Mouse (Mus musculus): Measurements from ENCODE around the gene Mpped1. TPM values are rescaled to one million over a fixed set of nuclear protein-coding genes. Genes with fewer than 3 reads are reported as not detected.

Gene Mpped1
- 0.17 and 0.21 TPM in 2 replicates for polyA plus RNA-seq (2015; fragmentation: Nextera tagmentation; extraction: Ambion mirVana)

DNA sequence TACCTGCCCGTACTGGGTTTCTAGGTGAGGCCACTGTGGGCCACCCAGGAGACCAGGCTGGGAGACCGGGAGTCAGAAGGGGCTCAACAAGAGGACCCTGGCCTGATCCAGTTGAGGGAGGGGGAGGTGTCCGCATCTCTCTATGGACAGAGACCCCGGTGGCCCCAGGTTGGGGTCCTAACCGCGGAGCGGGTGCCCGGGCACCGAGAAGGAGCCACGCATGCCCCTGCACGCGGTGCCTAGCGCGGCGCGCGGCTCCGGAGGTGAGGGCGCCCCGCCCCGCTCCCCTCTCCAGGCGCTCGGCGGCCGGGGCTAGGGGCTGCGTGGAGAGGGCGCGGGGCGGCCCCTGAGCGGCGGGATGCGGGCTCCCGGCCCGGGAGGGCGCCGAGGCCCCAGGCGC is at the start of gene Mpped1:
Gene Mpped1, plus strand, starts transcription at position 81 of the 400 bp plus-strand sequence.
- no peak for ATAC-seq (replicated peaks; ENCODE audit: extremely low read depth, insufficient read depth, low FRiP score)
- H3K4me2 ChIP-seq (ENCODE audit: low read depth, low read length): peak within 1 kb of the TSS; percentile 73

DNA sequence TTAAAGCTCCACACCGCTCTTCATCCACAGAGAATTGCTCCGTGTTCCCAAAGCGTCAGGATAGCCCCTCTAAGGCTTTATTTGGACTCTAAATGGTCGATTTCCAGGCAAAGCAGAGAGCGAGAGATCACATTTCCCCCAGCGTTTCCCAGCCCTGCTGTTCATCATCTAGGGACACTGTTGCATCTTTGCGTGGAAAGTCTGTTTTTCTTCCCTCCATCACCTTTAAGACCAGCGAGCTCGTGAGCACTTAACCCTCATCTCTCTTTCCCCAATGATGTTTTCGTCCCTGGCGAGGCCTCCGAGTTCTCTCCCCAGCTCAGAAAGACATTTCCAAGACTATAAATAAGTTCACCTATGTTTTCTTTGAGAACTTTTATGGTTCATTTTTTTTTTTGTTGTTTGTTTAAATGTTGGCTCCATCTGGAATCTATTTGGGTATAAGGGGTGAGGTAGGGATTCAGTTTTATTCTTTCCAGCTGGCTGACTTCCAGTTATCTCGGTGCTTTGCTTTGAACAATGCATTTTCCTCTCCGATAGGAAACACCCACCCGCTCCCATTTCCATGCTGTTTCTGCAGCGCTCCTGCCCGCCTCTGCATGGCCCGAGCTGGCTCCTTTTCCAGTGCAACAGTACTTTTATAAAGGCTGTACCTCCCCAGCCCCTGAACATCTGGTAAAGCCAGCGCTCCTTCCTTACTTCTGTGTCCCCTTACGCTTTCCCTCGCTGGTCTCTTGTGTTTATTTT is 38.4 kb upstream of the Mpped1 start:
- no peak overlapping the region for H3K9ac ChIP-seq (ENCODE audit: low read length)

More for the DNA sequence above, at the start of gene Mpped1:
- WGBS: 5% methylated on average over 25 of the region's 37 CpGs
- Histone ChIP-seq H3K36me3 (ENCODE audit: control insufficient read depth, insufficient read depth) (no peaks in the 10 kb centered on the region), H3K4me3 (ENCODE audit: low read length) (peak within 1 kb of the TSS; percentile 49), H3K27me3 (ENCODE audit: control insufficient read depth, insufficient read depth, low read length) (peaks cover 91% of the 10 kb centered on the region), H3K9me3 (replicated peaks; ENCODE audit: control insufficient read depth, low read length) (no peaks in the 10 kb centered on the region), H3K27ac (ENCODE audit: low read length) (no peak within 1 kb of the TSS), H3K9ac (ENCODE audit: low read length) (peak within 1 kb of the TSS; percentile 26; the same call in 1 of the 2 replicates), H3K4me1 (ENCODE audit: control insufficient read depth, insufficient read depth, low read length) (no peaks in the 10 kb centered on the region)

DNA sequence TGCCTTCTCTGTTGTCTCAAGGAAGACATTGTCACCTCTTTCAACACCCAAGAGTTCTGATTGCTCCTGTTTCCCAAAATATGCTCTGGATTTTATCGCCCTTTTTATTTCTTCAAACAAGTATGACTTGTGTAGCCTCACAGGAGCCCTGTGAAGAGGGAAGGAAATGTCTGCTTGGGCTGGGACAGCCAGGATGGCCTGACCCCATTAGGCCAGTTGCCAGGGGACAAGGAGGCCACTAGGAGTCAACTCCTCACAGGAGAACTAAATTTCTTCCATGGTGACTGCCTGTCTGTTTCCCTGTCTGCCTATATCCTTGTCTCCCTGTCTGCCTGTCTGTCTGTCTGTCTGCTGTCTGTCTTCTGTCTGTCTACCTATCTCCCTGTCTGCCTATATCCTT is 37.2 kb upstream of the Mpped1 start:
- no peak for ATAC-seq (replicated peaks; ENCODE audit: extremely low read depth, insufficient read depth, low FRiP score)
- Histone ChIP-seq H3K36me3 (ENCODE audit: control insufficient read depth, insufficient read depth) (no peaks in the 10 kb centered on the region), H3K4me1 (ENCODE audit: control insufficient read depth, insufficient read depth, low read length) (peaks cover 10% of the 10 kb centered on the region), H3K27ac (ENCODE audit: low read length) (no peak overlapping the region), H3K4me2 (ENCODE audit: low read depth, low read length) (no peak overlapping the region), H3K9me3 (replicated peaks; ENCODE audit: control insufficient read depth, low read length) (no peaks in the 10 kb centered on the region), H3K4me3 (ENCODE audit: low read length) (no peak overlapping the region), H3K27me3 (ENCODE audit: control insufficient read depth, insufficient read depth, low read length) (0 out of 2 replicates have a peak, but pooled peaks cover 2% of the 10 kb centered on the region), H3K9ac (ENCODE audit: low read length) (no peak overlapping the region)
- WGBS: 54% methylated on average over 1 of the region's 1 CpGs

More for the DNA sequence above, 38.4 kb upstream of the Mpped1 start:
- no peaks in the 10 kb centered on the region for H3K36me3 ChIP-seq (ENCODE audit: control insufficient read depth, insufficient read depth)
- no peaks in the 10 kb centered on the region for H3K9me3 ChIP-seq (replicated peaks; ENCODE audit: control insufficient read depth, low read length)
- peaks cover 10% of the 10 kb centered on the region for H3K4me1 ChIP-seq (ENCODE audit: control insufficient read depth, insufficient read depth, low read length)
- H3K4me3 ChIP-seq (ENCODE audit: low read length): no peak overlapping the region
- H3K27me3 ChIP-seq (ENCODE audit: control insufficient read depth, insufficient read depth, low read length): 0 out of 2 replicates have a peak, but pooled peaks cover 2% of the 10 kb centered on the region
- peak overlapping the region; percentile 21; the same call in 1 of the 2 replicates for H3K27ac ChIP-seq (ENCODE audit: low read length)
- WGBS: 30% methylated on average over 21 of the region's 21 CpGs
- no peak for ATAC-seq (replicated peaks; ENCODE audit: extremely low read depth, insufficient read depth, low FRiP score)
- H3K4me2 ChIP-seq (ENCODE audit: low read depth, low read length): no peak overlapping the region

DNA sequence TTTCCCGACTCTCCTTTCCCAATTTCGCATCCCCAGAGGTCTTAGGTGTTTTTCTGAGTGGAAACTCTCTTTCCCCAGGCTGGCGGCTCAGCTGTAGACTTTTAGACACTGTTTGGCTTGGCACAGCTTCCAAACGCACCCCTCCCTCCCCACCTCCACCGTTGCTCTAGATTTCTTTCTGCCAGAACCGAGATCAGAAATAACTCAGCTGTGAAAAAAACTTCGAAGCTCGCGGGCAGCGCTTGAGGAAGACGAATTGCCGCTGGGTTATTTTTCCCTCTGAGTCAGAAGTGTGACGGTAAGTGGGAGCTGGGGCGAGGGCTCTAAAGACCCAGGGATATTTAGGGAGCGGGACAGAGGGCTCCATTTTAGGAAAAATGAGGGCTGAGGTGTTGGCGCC is 33.0 kb upstream of the Mpped1 start:
- no peak for ATAC-seq (replicated peaks; ENCODE audit: extremely low read depth, insufficient read depth, low FRiP score)
- H3K27ac ChIP-seq (ENCODE audit: low read length): peak overlapping the region; percentile 5; the same call in 1 of the 2 replicates
- H3K36me3 ChIP-seq (ENCODE audit: control insufficient read depth, insufficient read depth): no peaks in the 10 kb centered on the region
- H3K9ac ChIP-seq (ENCODE audit: low read length): no peak overlapping the region
- peaks cover 7% of the 10 kb centered on the region; the same call in 1 of the 2 replicates for H3K27me3 ChIP-seq (ENCODE audit: control insufficient read depth, insufficient read depth, low read length)
- WGBS: 35% methylated on average over 16 of the region's 16 CpGs
- H3K4me1 ChIP-seq (ENCODE audit: control insufficient read depth, insufficient read depth, low read length): peaks cover 7% of the 10 kb centered on the region
- H3K9me3 ChIP-seq (replicated peaks; ENCODE audit: control insufficient read depth, low read length): no peaks in the 10 kb centered on the region
- H3K4me2 ChIP-seq (ENCODE audit: low read depth, low read length): no peak overlapping the region
- H3K4me3 ChIP-seq (ENCODE audit: low read length): no peak overlapping the region

DNA sequence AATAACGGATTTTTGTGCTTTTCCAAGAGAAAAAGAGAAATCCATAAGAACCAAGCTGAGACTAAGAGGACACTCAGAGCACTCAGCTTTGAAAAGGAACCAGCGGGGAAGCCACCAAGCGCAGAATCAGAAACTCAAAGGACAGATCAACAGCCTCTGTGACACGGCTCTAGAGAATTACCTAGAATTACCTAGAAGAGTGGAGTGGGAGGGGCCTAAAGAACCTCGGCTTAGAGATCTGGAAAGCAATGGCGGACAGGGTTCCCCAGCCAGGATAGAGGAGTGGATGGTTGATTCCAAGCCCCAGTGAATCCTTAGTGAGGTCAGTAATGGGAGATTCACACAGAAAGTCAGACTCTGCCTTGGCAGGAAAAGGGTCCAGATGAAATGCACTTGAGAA is 30.3 kb upstream of the Mpped1 start:
- Histone ChIP-seq H3K9ac (ENCODE audit: low read length) (no peak overlapping the region), H3K27me3 (ENCODE audit: control insufficient read depth, insufficient read depth, low read length) (peaks cover 7% of the 10 kb centered on the region; the same call in 1 of the 2 replicates), H3K27ac (ENCODE audit: low read length) (no peak overlapping the region), H3K9me3 (replicated peaks; ENCODE audit: control insufficient read depth, low read length) (no peaks in the 10 kb centered on the region), H3K4me1 (ENCODE audit: control insufficient read depth, insufficient read depth, low read length) (peaks cover 5% of the 10 kb centered on the region), H3K4me3 (ENCODE audit: low read length) (no peak overlapping the region), H3K4me2 (ENCODE audit: low read depth, low read length) (no peak overlapping the region), H3K36me3 (ENCODE audit: control insufficient read depth, insufficient read depth) (no peaks in the 10 kb centered on the region)
- WGBS: 78% methylated on average over 6 of the region's 6 CpGs
- no peak for ATAC-seq (replicated peaks; ENCODE audit: extremely low read depth, insufficient read depth, low FRiP score)

DNA sequence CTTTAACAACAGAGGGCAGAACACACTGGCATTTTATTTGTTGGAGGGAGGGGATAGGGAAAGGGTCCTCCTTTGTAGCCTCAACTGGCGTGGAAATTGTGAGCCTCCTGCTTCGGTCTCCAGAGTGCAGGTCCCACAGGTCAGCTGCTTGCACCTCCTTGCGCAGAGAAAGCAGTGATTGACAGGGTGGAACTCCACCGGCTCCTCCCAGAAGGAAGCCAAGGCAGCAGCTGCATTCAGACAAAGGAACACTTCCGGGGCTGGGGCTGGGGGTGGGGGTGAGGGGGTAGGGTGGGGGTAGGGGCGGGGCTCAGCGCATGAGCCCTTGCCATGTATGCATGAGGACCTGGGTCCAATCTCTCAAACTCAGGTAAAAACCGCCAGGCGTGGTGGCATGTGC is 29.8 kb upstream of the Mpped1 start:
- Histone ChIP-seq H3K9ac (ENCODE audit: low read length) (no peak overlapping the region), H3K4me1 (ENCODE audit: control insufficient read depth, insufficient read depth, low read length) (peaks cover 5% of the 10 kb centered on the region), H3K27ac (ENCODE audit: low read length) (no peak overlapping the region), H3K4me3 (ENCODE audit: low read length) (no peak overlapping the region), H3K27me3 (ENCODE audit: control insufficient read depth, insufficient read depth, low read length) (peaks cover 7% of the 10 kb centered on the region; the same call in 1 of the 2 replicates), H3K36me3 (ENCODE audit: control insufficient read depth, insufficient read depth) (no peaks in the 10 kb centered on the region), H3K9me3 (replicated peaks; ENCODE audit: control insufficient read depth, low read length) (peaks cover 1% of the 10 kb centered on the region), H3K4me2 (ENCODE audit: low read depth, low read length) (no peak overlapping the region)
- no peak for ATAC-seq (replicated peaks; ENCODE audit: extremely low read depth, insufficient read depth, low FRiP score)
- WGBS: 73% methylated on average over 8 of the region's 9 CpGs

DNA sequence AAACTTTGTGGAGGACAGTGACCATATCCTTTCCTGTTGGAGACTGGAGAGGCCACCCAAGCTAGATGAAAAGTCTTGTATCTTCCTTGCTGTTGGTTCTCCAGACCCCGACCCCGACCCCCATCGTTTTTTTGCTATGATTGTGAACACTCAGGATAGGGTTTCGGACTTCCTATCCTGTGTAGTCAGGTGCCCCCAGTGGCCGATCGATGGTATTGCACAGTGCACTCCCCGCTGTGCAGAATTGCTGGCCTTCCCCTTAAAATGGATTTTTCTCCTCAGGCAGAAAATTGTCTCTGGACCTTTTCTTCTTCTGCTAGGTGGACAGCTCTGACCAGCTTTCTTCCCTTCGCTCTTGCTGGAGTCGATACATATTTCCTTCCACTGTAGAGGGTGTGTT is 22.5 kb upstream of the Mpped1 start:
- WGBS: 30% methylated on average over 9 of the region's 9 CpGs
- Histone ChIP-seq H3K9me3 (replicated peaks; ENCODE audit: control insufficient read depth, low read length) (peaks cover 4% of the 10 kb centered on the region), H3K27me3 (ENCODE audit: control insufficient read depth, insufficient read depth, low read length) (peaks cover 2% of the 10 kb centered on the region), H3K27ac (ENCODE audit: low read length) (no peak overlapping the region), H3K36me3 (ENCODE audit: control insufficient read depth, insufficient read depth) (no peaks in the 10 kb centered on the region), H3K4me3 (ENCODE audit: low read length) (no peak overlapping the region), H3K9ac (ENCODE audit: low read length) (no peak overlapping the region), H3K4me2 (ENCODE audit: low read depth, low read length) (no peak overlapping the region), H3K4me1 (ENCODE audit: control insufficient read depth, insufficient read depth, low read length) (no peaks in the 10 kb centered on the region)
- ATAC-seq (replicated peaks; ENCODE audit: extremely low read depth, insufficient read depth, low FRiP score): no peak

DNA sequence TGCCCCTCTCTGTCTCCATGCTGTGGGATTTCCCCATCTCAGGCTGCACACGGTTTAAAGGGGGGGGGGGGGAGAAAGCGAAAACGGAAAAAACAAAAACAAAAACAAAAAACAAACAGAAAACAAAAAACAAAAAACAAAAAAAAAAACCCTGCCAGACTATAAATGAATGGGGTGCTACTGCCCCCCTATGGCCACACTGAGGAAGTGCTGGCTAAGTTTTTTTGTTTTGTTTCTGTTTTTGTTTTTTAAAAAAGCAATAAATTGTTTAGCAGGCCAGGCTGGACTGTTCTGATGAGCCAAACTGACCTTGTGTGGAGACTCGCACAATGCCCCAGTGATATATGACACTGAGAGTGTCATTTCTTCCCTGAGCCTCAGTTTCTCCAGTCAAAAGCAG is 20.3 kb upstream of the Mpped1 start:
- Histone ChIP-seq H3K9me3 (replicated peaks; ENCODE audit: control insufficient read depth, low read length) (peaks cover 4% of the 10 kb centered on the region), H3K4me2 (ENCODE audit: low read depth, low read length) (no peak overlapping the region), H3K4me1 (ENCODE audit: control insufficient read depth, insufficient read depth, low read length) (no peaks in the 10 kb centered on the region), H3K27ac (ENCODE audit: low read length) (no peak overlapping the region), H3K4me3 (ENCODE audit: low read length) (no peak overlapping the region), H3K9ac (ENCODE audit: low read length) (no peak overlapping the region), H3K27me3 (ENCODE audit: control insufficient read depth, insufficient read depth, low read length) (peaks cover 6% of the 10 kb centered on the region), H3K36me3 (ENCODE audit: control insufficient read depth, insufficient read depth) (no peaks in the 10 kb centered on the region)
- ATAC-seq (replicated peaks; ENCODE audit: extremely low read depth, insufficient read depth, low FRiP score): no peak
- 7% methylated on average over 4 of the region's 4 CpGs for WGBS

DNA sequence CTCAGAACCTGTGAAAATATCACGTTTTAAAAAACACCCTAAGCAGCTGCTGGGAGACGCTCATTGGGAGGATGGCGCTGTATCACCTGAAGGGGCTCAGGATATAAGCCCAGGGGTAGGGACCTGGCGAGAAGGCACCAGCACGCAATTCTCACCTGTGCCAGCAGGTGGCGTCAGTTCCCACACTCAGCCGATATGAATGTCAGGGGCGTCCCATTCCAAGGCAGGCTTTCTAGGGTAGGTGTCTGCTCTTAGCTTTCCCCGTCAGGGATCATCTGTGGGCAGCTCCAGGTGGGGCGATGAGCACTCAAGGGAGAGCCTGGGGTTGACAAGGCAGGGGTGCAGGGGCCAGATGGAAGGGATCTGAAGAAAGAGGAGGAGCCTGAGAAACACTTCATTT is 18.6 kb upstream of the Mpped1 start:
- no peaks in the 10 kb centered on the region for H3K9me3 ChIP-seq (replicated peaks; ENCODE audit: control insufficient read depth, low read length)
- 3% methylated on average over 10 of the region's 10 CpGs for WGBS
- ATAC-seq (replicated peaks; ENCODE audit: extremely low read depth, insufficient read depth, low FRiP score): no peak

More for the DNA sequence above, 18.6 kb upstream of the Mpped1 start:
- Histone ChIP-seq H3K4me3 (ENCODE audit: low read length) (no peak overlapping the region), H3K4me1 (ENCODE audit: control insufficient read depth, insufficient read depth, low read length) (no peaks in the 10 kb centered on the region), H3K27ac (ENCODE audit: low read length) (no peak overlapping the region), H3K36me3 (ENCODE audit: control insufficient read depth, insufficient read depth) (no peaks in the 10 kb centered on the region), H3K27me3 (ENCODE audit: control insufficient read depth, insufficient read depth, low read length) (peaks cover 6% of the 10 kb centered on the region), H3K9ac (ENCODE audit: low read length) (no peak overlapping the region), H3K4me2 (ENCODE audit: low read depth, low read length) (no peak overlapping the region)

All from heart, embryonic 16.5 days (tissue).